Mouse (Mus musculus) embryo, embryonic 10 days (tissue): ENCODE measurements around the gene Slc25a4.

Source experiments
- DNase-seq: peaks from one replicate; pipeline ENCODE4 v3.0.0-alpha.2; 2015; ENCODE audit warnings: low spot score

The Slc25a4 gene

DNA sequence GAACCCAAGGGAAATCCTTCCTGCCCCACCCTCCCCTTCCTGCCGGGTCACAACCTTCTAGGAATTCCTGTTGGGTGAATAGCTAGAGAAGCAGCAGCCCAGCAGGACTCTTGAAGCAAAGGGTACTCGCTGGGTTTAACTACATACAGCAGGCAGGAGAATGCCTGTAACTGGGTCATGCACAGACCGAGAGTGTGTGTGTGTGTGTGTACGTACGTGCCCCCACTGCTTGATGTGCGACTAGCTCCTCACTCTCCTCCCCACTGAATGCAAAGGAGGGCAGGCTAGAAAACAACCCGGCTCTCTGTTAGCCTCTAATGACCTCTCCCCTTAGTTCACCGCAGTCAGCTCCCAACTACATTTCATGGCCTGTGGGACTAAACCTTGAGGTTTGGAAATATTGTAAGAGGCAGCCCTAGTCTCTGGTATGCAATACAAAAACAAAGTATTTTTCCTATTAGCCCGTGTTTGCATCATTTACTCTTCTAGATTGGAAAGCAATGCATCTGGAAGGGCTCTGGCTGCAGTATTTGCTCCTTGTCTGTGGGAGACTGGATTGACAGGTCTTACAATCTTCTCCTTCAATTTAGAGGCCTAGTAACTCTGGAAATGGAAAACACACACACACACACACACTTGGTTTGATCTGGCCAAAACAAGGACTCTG, 6.0 kb downstream of the Slc25a4 start:
- no peak for DNase-seq

- DNase-seq = no peak
Measured at GRCm38 (mm10) chr8:46204301-46204700, 6.8 kb downstream of the Slc25a4 start.

DNA sequence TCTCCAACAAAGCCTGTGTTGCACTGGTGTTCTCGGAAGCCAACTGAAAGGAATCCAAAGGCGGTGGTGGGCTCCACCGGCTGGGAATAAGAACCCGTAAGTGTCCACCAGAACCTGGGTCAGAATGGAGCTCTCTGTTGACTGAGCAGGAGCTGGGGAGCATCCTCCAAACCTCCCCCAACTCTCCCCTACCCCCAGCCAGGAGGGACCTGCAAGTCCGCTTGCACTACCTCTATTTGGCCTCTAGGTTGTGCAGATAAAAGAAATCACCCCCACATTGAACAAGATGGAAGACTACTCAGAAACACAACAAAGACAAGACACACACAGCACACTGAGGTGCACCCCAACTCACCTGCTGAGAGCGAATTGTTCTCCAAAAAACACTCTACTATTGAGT, 8.7 kb downstream of the Slc25a4 start:
- DNase-seq = no peak

GRCm38 (mm10) chr8:46197673-46198072, 13.4 kb downstream of the Slc25a4 start:
- no peak for DNase-seq

- DNase-seq = no peak
Measured at GRCm38 (mm10) chr8:46196877-46197276, 14.2 kb downstream of the Slc25a4 start.

GRCm38 (mm10) chr8:46193100-46193499, 18.0 kb downstream of the Slc25a4 start:
- DNase-seq = no peak

DNA sequence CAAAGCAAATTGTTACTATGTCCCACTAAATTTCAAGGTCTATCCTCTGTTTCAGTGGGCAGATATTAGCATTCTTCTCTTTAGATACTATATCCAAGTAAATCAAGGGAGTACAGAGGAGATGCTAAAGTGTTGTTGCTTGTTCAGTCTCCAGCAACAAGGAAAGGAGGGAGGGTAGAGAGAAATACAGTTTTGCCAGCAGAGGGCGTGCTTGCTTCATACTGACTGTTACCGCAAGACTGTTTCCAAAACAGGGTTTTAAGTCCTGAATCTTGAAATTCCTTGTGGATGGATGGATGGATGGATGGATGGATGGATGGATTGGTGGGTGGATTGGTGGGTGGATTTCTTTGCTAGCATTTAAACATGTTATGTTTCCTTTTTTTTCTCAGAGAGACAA, 25.7 kb downstream of the Slc25a4 start:
- peak; percentile 81 for DNase-seq

GRCm38 (mm10) chr8:46180136-46180535, 30.9 kb downstream of the Slc25a4 start:
- no peak for DNase-seq

- DNase-seq = no peak
Measured at GRCm38 (mm10) chr8:46173651-46174050, 37.4 kb downstream of the Slc25a4 start.

DNA sequence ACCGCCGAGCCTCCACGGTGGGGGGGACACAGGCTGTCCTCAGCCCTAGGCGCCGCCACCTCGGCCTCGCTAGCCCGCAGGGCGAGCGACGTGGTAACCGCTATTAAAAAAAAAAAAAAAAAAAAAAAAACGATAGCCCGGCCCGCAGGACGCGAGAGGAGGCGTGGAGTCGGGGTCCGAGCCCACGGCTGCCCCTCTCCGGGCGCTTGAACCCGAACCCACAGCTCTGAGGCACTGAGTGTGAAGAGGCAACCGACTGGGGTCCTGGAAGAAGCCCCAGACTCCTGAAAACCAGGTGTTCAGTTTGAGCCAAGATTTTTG, 47.3 kb downstream of the Slc25a4 start:
- DNase-seq = no peak

- DNase-seq = peak; percentile 96
Measured at GRCm38 (mm10) chr8:46162953-46163869, 47.9 kb downstream of the Slc25a4 start.
